Mouse (Mus musculus) myocyte (in vitro differentiated cells): ENCODE data around the gene Pif1. TPM values are rescaled to one million over a fixed set of nuclear protein-coding genes. Genes with fewer than 3 reads are reported as not detected.

ENCODE experiments used
- H3K27me3 ChIP-seq: one replicate; pipeline ENCODE4 v1.6.1; 2011; ENCODE audit not compliant: control insufficient read depth, insufficient read depth, insufficient read length
- H3K36me3 ChIP-seq: one replicate; pipeline ENCODE4 v1.6.1; 2011; ENCODE audit not compliant: control insufficient read depth, insufficient read depth
- H3K4me2 ChIP-seq: one replicate; pipeline ENCODE4 v1.6.1; 2011; ENCODE audit warnings: low read depth, control low read depth
- H3K4me3 ChIP-seq: one replicate; pipeline ENCODE4 v1.5.1; 2011; ENCODE audit warnings: mild to moderate bottlenecking, control low read depth, moderate library complexity
- H3K79me2 ChIP-seq: one replicate; pipeline ENCODE4 v1.6.1; 2011; ENCODE audit not compliant: control insufficient read depth, insufficient read depth
- H3ac ChIP-seq: one replicate; pipeline ENCODE4 v1.6.1; 2011; ENCODE audit not compliant: control insufficient read depth, insufficient read length
- CEBPB ChIP-seq: IDR thresholded peaks from 2 replicates; pipeline ENCODE4 v1.6.1; 2011; ENCODE audit warnings: mild to moderate bottlenecking, moderate library complexity; ENCODE audit not compliant: poor library complexity, insufficient read depth, severe bottlenecking
- E2F4 ChIP-seq: IDR thresholded peaks from one replicate; pipeline ENCODE4 v1.6.1; 2011; ENCODE audit warnings: mild to moderate bottlenecking, control low read depth, moderate library complexity; ENCODE audit not compliant: insufficient read depth
- MAX ChIP-seq: IDR thresholded peaks from one replicate; pipeline ENCODE4 v1.6.1; 2011; ENCODE audit warnings: low read depth, mild to moderate bottlenecking, control low read depth
- MYOD1 ChIP-seq, 3 experiments: IDR thresholded peaks; one replicate each; pipeline ENCODE4 v1.6.1; 2011; ENCODE audit warnings: control low read depth in 2 of 3, low read depth in 2 of 3, mild to moderate bottlenecking in 2 of 3, moderate library complexity in 1 of 3; ENCODE audit not compliant: insufficient read length in 2 of 3, control insufficient read depth in 1 of 3
- MYOG ChIP-seq, 3 experiments: IDR thresholded peaks; one replicate each; pipeline ENCODE4 v1.6.1; 2011; ENCODE audit warnings: control low read depth in 2 of 3, low read depth in 2 of 3, mild to moderate bottlenecking in 2 of 3; ENCODE audit not compliant: insufficient read length in 2 of 3, control insufficient read depth in 1 of 3, insufficient read depth in 1 of 3
- POLR2A ChIP-seq: IDR thresholded peaks from one replicate; pipeline ENCODE4 v1.6.1; 2011; ENCODE audit warnings: low read depth, mild to moderate bottlenecking, control low read depth, moderate library complexity; ENCODE audit not compliant: insufficient read length
- POLR2AphosphoS2 ChIP-seq: IDR thresholded peaks from one replicate; pipeline ENCODE4 v1.6.1; 2011; ENCODE audit warnings: low read depth, control low read depth; ENCODE audit not compliant: insufficient read length
- REST ChIP-seq: IDR thresholded peaks from one replicate; pipeline ENCODE4 v1.6.1; 2011; ENCODE audit warnings: mild to moderate bottlenecking, control low read depth, moderate library complexity; ENCODE audit not compliant: insufficient read depth, insufficient read length
- SRF ChIP-seq: IDR thresholded peaks from one replicate; pipeline ENCODE4 v1.6.1; 2011; ENCODE audit warnings: low read depth; ENCODE audit not compliant: control insufficient read depth, insufficient read length
- TCF12 ChIP-seq: IDR thresholded peaks from one replicate; pipeline ENCODE4 v1.6.1; 2011; ENCODE audit warnings: mild to moderate bottlenecking, control low read depth; ENCODE audit not compliant: poor library complexity, insufficient read depth, severe bottlenecking
- TCF3 ChIP-seq: IDR thresholded peaks from one replicate; pipeline ENCODE4 v1.6.1; 2011; ENCODE audit warnings: low read depth, control low read depth; ENCODE audit not compliant: insufficient read length
- USF1 ChIP-seq: IDR thresholded peaks from one replicate; pipeline ENCODE4 v1.6.1; 2011; ENCODE audit warnings: low read depth, mild to moderate bottlenecking, control low read depth, moderate library complexity
- polyA plus RNA-seq: library from polyadenylated mRNA; unstranded; fragments of >200 nt; fragmentation: generic; extraction: Trizol; gene quantifications from one replicate; pipeline ENCODE4 v1.2.1, GENCODE M21; 2012; ENCODE audit warnings: missing spikeins

Gene Pif1
- polyA plus RNA-seq = 6.9 TPM

GRCm38 (mm10) chr9:65586406-65587269 lies at the start of gene Pif1:
Gene Pif1, plus strand, starts transcription at chr9:65587160.
- peaks cover 10% of the 10 kb centered on the region for H3K36me3 ChIP-seq
- no peaks in the 10 kb centered on the region for H3K27me3 ChIP-seq
- no peak for TF ChIP-seq REST
- TF ChIP-seq CEBPB = no peak
- TF ChIP-seq POLR2AphosphoS2 = no peak
- no peak for TF ChIP-seq USF1
- TF ChIP-seq TCF12 = no peak
- TF ChIP-seq E2F4 = peak; percentile 66
- no peak for TF ChIP-seq MAX
- TF ChIP-seq MYOD1 (IDR thresholded peaks at IDR 0.05; ENCODE audit: control insufficient read depth in 1 of 3, insufficient read length in 2 of 3, low read depth in 2 of 3) = no peak
- TF ChIP-seq SRF = no peak
- TF ChIP-seq POLR2A = peak; percentile 40
- H3K4me2 ChIP-seq = peak within 1 kb of the TSS; percentile 84
- peak within 1 kb of the TSS; percentile 65 for H3K4me3 ChIP-seq
- peak within 1 kb of the TSS; percentile 46 for H3ac ChIP-seq
- H3K79me2 ChIP-seq = peaks cover 9% of the 10 kb centered on the region

GRCm38 (mm10) chr9:65537901-65538630 lies 48.9 kb upstream of the Pif1 start:
- H3K27me3 ChIP-seq = no peaks in the 10 kb centered on the region
- H3K4me2 ChIP-seq = no peak overlapping the region
- H3ac ChIP-seq = no peak overlapping the region
- H3K4me3 ChIP-seq = no peak overlapping the region
- no peaks in the 10 kb centered on the region for H3K36me3 ChIP-seq
- TF ChIP-seq MYOG (IDR thresholded peaks at IDR 0.05; ENCODE audit: control insufficient read depth in 1 of 3, insufficient read depth in 1 of 3, insufficient read length in 2 of 3, low read depth in 2 of 3) = no peak
- TF ChIP-seq E2F4 = no peak
- TF ChIP-seq CEBPB = no peak
- no peak for TF ChIP-seq REST
- TF ChIP-seq TCF3 = no peak
- no peak for TF ChIP-seq MAX
- TF ChIP-seq POLR2A = no peak
- no peak for TF ChIP-seq SRF
- no peak for TF ChIP-seq MYOD1 (IDR thresholded peaks at IDR 0.05; ENCODE audit: control insufficient read depth in 1 of 3, insufficient read length in 2 of 3, low read depth in 2 of 3)
- no peak for TF ChIP-seq TCF12
- no peak for TF ChIP-seq USF1
- no peak for TF ChIP-seq POLR2AphosphoS2
- no peaks in the 10 kb centered on the region for H3K79me2 ChIP-seq

DNA sequence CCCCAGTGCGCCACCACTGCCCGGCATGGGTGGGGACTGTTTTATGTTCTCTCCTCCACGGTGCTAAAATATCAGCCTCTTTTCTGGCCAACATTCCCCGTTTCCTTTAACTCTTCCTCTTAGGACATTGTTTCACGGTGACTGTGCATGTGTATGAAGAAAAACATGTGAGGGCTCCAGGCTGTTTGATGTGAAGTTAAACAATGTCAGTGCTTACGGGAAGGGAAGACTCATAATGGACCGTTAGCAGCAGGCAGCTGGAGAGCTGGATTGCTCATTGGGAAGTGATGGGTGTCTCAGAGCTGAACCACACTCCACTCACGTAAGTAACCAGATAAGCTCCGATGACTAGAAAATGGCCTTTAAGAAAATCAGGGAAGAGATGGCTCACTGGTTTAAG lies 47.3 kb upstream of the Pif1 start:
- H3K4me2 ChIP-seq = no peak overlapping the region
- no peak overlapping the region for H3K4me3 ChIP-seq
- no peaks in the 10 kb centered on the region for H3K79me2 ChIP-seq
- H3ac ChIP-seq = no peak overlapping the region
- TF ChIP-seq E2F4 (no peak), POLR2A (no peak), SRF (no peak), TCF12 (no peak)
- H3K27me3 ChIP-seq = no peaks in the 10 kb centered on the region
- no peaks in the 10 kb centered on the region for H3K36me3 ChIP-seq

GRCm38 (mm10) chr9:65541126-65542068 lies 45.6 kb upstream of the Pif1 start:
- peak overlapping the region; percentile 70 for H3K4me2 ChIP-seq

More at GRCm38 (mm10) chr9:65541126-65542068, 45.6 kb upstream of the Pif1 start:
- no peak overlapping the region for H3K4me3 ChIP-seq
- H3K79me2 ChIP-seq = no peaks in the 10 kb centered on the region
- TF ChIP-seq REST (no peak), USF1 (peak; percentile 83), MAX (no peak), CEBPB (0 out of 2 replicates have a peak, but pooled peaks have one; percentile 58)
- no peaks in the 10 kb centered on the region for H3K36me3 ChIP-seq
- no peak overlapping the region for H3ac ChIP-seq
- H3K27me3 ChIP-seq = no peaks in the 10 kb centered on the region
